Mouse (Mus musculus): ENCODE data around the gene Gapdhs.

Gene Gapdhs

DNA sequence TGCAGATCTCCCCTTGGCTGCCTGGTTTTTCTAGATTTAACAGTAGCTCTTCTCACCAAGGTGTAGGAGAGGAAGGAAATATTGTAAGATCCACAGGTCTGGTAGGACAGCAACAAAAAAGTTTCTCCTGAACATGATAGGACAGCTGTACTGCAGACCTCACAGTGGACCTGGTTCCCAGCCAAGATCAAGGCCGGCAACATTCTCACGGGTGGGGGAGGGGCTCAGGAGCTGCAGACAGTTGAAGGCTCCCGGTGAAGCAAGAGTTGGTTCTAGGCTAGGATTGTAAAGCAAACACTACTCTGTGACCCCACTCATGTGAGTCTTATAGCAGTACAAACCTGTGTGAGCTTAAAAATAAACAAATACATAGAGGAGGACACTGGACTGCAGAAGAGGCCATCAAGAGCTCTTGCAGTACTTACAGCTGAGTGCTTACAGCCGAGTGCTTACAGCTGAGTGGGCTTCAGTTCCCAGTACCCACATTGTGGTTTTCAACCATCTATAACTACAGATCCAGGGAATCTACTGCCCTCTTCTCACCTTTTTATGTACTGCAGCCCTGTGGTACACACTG, 629 bp upstream of the Gapdhs start:
- no peak for DNase-seq (ENCODE audit: low spot score in 2 of 2)

- peak in 1 of 2 experiments; percentile 44 for DNase-seq (ENCODE audit: low spot score in 2 of 2)
Observed at GRCm38 (mm10) chr7:30742570-30742969, 911 bp downstream of the Gapdhs start.

- DNase-seq (ENCODE audit: low spot score in 2 of 2) = no peak
Observed at GRCm38 (mm10) chr7:30736211-30736610, 7.3 kb downstream of the Gapdhs start.

GRCm38 (mm10) chr7:30730064-30730722, 13.3 kb downstream of the Gapdhs start:
- peak in 1 of 2 experiments; percentile 12 for DNase-seq (ENCODE audit: low spot score in 2 of 2)

DNA sequence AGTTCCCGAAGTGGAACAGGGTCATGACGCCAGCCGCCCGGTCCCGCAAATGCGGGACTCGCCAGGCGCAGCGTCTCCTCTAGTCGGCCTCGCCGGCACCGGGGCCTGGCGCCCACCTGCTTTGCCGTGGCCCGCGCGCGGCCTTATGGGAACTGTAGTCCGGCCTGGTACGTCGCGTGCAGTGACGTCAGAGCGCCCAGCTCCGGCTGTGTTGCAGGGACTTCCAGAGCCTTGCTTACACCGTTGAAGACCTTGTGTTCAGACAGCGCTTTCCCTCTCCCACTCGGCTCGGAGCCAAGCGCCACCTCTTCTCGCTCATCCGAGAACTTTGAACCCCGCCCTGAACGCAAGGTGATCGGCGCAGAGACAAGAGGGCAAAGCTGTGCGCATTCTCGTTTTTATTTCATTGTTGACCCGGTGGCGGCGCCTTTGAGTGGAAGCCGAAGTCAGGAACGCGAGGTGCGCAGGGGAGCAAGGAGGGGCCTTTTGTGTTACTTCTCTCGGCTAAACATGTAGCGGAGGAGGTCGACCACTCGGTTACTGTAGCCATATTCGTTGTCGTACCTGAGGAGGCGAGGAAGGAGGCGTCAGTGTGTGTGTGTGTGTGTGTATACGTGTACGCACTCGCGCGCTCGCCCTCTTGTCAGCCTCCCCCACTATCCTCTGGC, 14.0 kb downstream of the Gapdhs start, which contains the start of gene Tmem147:
Gene Tmem147 (minus strand): TSS at position 145 of the 668 bp plus-strand sequence.
- DNase-seq (ENCODE audit: low spot score in 2 of 2) = peak; percentile 93 to 97

DNA sequence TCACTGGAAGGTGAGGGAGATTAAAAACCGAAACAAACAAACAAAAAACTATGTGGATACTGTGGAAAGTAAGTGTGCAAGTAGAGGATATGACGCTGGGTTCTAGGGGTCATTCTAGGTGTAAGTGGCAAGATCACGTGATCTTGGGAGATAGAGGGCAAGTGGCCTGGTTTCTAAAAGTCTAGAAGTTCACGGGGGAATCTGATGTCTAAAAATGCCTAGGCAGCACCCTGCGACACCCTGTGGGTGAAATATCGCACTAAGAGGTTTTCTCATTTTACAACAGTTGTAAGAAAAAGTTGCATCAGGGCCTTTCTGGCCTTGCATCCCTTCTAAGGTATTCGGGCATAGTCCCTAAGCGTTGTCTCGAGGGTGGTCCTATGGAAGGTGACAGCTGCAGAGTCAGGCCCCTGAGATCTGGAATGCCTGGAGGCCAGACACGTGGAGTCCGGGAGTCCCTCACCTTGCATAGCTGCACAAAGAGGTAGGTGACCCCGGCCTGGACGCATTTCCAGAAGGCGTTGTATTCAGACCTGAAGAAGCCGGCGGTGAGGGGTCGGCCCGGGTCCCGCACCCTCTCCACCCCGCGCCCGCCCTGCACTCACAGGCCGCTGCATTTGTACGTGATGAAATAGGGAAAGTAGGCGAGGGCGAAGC, 14.6 kb downstream of the Gapdhs start:
- DNase-seq (ENCODE audit: low spot score in 2 of 2) = no peak

DNA sequence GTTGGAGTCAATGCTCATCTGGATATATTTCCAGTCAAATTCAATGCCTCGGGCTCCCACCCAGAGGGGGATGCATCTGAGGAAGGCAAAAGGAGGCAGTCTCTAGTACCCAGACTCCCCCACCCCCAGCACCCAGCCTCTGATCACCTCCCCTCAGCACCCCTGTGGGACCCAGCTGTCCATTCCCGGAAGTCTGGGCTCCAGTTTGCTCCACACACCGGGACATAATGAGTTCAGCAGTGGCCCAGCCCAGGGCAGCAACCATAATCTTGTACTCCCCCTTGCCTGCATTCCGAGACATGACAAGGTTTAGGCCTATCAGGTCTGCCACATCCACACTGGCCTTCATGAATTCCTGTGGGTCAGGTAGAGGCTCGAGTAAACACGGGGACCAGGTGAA, 15.3 kb downstream of the Gapdhs start:
- no peak for DNase-seq (ENCODE audit: low spot score in 2 of 2)

DNA sequence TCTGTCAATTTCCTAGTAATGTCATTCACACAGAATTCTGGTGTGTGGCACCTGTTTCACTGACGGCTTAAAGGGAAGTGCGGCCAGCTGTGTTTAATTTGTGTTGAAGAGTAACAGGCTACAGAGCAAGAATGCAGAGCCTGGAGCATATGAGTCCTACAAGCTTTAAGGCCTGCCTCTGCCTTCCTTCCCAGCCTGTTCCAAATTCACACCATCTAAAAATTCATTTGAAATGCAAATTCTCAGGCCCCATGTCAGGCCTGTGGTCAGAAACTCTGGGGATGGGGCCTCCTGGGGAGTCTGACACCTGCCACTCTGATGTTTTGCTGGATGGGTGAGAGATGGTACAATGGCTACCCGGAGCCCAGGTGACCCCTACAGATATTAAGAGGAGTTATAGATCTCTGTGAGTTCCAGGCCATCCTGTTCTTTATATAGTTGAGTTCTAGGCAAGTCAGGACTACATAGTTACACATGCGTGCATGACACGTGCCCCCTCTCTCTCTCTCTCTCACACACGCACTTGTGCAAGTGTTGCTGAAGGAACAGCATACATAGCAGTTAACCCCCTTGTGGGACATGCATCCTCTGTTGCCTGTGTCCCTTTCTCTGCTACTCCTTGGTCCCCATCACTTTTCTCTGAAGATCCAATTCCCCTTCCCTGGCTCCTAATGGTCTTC, 20.1 kb downstream of the Gapdhs start:
- no peak for DNase-seq (ENCODE audit: low spot score in 2 of 2)

DNA sequence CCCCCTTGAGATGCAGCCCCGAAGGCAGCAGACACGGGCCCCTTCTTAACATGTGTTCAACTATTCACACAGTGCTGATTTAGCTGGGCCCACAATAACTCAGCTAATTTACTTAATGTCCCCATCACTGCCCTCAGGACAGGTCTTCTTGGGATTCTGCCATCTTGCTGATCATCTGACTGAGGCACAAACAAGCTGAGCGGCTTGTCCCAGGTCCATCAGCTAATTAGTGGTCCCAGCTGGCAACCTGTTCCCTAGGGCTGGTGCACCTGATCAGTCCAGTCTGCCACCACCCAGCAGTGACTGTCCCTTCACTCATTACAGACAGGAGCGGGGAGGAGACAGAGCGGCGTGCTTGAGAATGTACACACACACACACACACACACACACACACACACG, 22.2 kb downstream of the Gapdhs start:
- DNase-seq (ENCODE audit: low spot score in 2 of 2) = no peak

GRCm38 (mm10) chr7:30719669-30720068, 23.8 kb downstream of the Gapdhs start:
- no peak for DNase-seq (ENCODE audit: low spot score in 2 of 2)

DNA sequence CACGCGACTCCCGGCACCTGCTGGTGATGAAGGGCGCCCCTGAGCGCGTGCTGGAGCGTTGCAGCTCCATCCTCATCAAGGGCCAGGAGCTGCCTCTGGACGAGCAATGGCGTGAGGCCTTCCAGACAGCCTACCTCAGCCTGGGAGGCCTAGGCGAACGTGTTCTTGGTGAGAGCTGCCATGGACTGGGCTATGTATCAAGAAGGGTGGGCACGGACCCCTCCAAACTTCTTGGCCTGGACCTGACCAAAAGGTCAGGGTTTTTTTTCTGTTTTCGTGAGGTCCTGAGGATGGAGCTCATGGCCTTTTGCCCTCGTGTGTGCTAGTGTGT, 25.8 kb downstream of the Gapdhs start:
- DNase-seq (ENCODE audit: low spot score in 2 of 2) = no peak

DNA sequence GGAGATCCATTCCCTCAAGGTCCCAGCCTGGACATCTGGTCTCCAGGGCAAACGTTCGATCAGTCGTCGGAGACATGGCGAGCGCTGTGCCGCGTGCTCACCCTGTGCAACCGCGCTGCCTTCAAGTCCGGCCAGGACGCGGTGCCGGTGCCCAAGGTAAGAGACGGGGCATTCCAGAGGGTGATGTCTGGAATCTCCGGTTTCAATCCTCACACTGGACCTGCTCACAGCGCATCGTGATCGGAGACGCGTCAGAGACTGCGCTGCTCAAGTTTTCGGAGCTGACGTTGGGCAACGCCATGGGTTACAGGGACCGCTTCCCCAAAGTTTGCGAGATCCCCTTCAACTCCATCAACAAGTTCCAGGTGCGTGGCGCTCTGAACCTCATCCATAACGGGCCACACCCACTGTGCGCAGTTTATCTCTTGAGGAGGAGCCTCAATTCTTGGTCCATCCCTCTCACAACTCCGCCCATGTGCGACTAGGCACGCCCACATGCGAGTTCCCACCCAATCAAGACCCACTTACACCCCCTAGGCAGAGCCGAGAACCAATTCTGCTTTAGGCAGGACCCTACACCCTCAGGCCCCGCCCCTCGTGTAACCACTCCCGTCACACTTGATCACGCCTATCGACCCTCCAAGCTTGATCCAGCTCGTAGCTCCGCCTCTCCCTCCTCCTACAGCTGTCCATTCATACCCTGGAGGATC, 26.3 kb downstream of the Gapdhs start:
- DNase-seq (ENCODE audit: low spot score in 2 of 2) = peak; percentile 54 to 85

DNA sequence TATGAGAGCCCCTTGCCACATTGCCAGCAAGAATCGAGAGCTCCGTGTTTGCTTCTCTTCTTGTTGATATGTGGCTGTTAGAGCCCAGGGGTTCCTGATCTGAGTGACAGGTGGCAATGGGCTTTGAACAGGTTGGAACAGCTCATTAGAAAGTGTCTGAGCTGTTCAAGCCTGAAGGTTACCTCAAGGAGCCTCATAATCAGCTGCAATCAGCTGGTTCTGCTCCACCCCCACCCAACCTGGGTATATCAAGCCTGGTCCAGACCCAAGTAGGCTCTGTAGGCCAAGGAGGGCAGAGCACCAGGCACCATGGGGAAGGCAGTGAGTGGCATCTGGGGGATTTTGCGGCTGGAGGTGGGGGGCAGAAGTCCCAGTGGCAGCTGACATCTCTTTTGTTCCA, 31.5 kb downstream of the Gapdhs start, which contains the start of gene Atp4a:
Gene Atp4a (plus strand): TSS at position 268 of the 400 bp plus-strand sequence.
- DNase-seq (ENCODE audit: low spot score in 2 of 2) = no peak

DNA sequence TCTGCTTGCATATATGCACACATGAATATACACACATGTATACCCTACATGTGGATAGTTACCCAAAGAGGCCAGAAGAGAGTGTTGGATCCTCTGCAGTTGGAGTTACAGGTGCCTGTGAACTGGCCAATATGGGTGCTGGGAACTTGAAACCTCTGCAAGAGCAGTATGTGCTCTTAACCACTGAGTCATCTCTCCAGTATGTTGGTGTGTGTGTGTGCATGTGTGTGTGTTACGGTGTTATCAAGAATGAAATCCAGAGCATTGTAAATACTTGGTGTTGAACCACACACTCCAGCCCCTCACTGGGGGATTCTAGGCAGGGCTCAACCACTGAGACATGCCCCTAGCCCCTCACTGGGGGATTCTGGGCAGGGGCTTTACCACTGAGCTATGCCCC, 36.0 kb downstream of the Gapdhs start:
- no peak for DNase-seq (ENCODE audit: low spot score in 2 of 2)

GRCm38 (mm10) chr7:30706214-30706882, 37.1 kb downstream of the Gapdhs start:
- no peak for DNase-seq (ENCODE audit: low spot score in 2 of 2)

- DNase-seq (ENCODE audit: low spot score in 2 of 2) = peak in 1 of 2 experiments; percentile 48
Observed at GRCm38 (mm10) chr7:30698589-30698988, 44.9 kb downstream of the Gapdhs start, which contains the start of gene 2200002J24Rik. Gene 2200002J24Rik, plus strand, starts transcription at chr7:30698926.

GRCm38 (mm10) chr7:30698101-30698500, 45.4 kb downstream of the Gapdhs start:
- peak in 1 of 2 experiments; percentile 51 for DNase-seq (ENCODE audit: low spot score in 2 of 2)

- DNase-seq (ENCODE audit: low spot score in 2 of 2) = no peak
Observed at GRCm38 (mm10) chr7:30688325-30688724, 55.2 kb downstream of the Gapdhs start.

DNA sequence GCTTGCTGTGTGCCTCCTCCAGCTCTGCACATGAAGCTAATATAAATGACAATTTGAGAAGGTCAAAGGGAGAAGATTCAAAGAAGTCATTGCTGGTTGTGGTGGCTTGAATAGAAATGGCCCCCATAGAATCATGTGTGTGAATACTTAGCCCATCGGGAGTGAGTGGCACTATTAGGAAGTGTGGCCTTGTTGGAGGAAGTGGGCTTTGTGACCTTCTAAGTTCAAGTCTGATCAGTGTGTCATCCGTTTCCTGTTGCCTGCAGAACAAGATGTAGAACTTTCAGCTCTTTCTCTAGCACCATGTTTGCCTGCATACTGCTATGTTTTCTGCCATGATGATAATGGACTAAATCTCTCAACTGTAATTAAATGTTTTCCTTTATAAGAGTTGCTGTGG, 60.1 kb downstream of the Gapdhs start:
- DNase-seq (ENCODE audit: low spot score in 2 of 2) = no peak

DNA sequence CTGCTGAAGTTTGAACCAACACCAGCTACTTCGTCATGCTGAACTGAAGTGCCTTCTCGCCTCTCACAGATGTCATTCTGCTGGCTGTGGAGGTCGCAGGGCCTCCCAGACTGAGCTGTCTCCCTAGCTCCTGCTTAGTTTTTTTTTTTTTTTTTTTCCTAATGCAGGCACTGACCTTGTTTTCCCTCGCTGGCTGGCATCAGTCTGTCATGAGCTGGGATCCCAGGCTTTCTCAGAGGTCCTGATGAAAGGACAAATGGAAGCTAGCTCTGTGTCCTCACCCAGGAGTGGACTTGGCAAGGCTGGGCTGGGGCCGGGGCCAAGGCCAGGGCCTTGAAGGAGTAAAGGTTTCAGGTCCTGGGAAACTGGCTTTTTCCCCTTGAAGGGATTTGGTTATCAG, 61.6 kb downstream of the Gapdhs start:
- no peak for DNase-seq (ENCODE audit: low spot score in 2 of 2)
